Mouse (Mus musculus): Measurements from ENCODE around the gene Gm10031. TPM values are rescaled to one million over a fixed set of nuclear protein-coding genes. Genes with fewer than 3 reads are reported as not detected.

Gm10031 gene
- polyA plus RNA-seq, 1 experiment, result 7.5 TPM

DNA sequence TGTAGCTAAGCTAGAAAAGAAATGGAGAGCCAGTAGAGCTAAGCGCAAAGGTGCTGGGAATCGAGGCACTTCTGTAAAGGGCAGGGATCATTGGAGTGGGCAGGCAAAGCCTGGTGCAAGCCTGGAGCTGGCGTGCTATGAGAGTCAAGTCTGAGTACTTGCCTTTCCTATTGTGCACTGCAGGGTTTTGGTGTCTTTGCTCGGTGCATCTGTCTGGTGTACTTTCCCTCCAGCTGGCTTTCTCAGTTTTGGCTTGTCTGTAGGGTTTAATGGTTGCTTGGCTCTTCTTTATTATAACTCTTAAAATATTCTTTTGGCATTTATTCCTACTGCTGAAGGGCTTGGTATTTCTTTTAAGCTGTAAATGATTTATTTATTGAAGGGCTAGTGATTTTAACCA lies 49.1 kb downstream of the Gm10031 start:
- Histone ChIP-seq H3K27ac (ENCODE audit: insufficient read depth, low read depth, low read length) (no peak overlapping the region), H3K4me1 (ENCODE audit: control insufficient read depth, insufficient read depth, low read length) (peaks cover 26% of the 10 kb centered on the region), H3K4me3 (ENCODE audit: insufficient read depth, low read length) (no peak overlapping the region)
- no peak for TF ChIP-seq POLR2A (IDR thresholded peaks at IDR 0.05; ENCODE audit: borderline replicate concordance, low read depth, low read length)
- TF ChIP-seq CTCF (IDR thresholded peaks at IDR 0.05; ENCODE audit: low read depth, low read length), result no peak

Other genes with a start within 250 kb of the Gm10031 start
- gene Tdrd5, start 220.3 kb upstream of the Gm10031 start, polyA plus RNA-seq (2012; ENCODE audit: insufficient read depth, insufficient read length, missing spikeins), result not detected in 2 replicates
- not detected in 2 replicates for gene Nphs2, start 213.3 kb upstream of the Gm10031 start, polyA plus RNA-seq (2012; ENCODE audit: insufficient read depth, insufficient read length, missing spikeins)
- gene Gm2000, start 158.0 kb upstream of the Gm10031 start, polyA plus RNA-seq (2012; ENCODE audit: insufficient read depth, insufficient read length, missing spikeins), result 1,413 and 1,455 TPM in 2 replicates
- 1.8 and 3.0 TPM in 2 replicates for gene Axdnd1, start 102.9 kb upstream of the Gm10031 start, polyA plus RNA-seq (2012; ENCODE audit: insufficient read depth, insufficient read length, missing spikeins)
- 294 and 305 TPM in 2 replicates for gene Soat1, start 49.7 kb upstream of the Gm10031 start, polyA plus RNA-seq (2012; ENCODE audit: insufficient read depth, insufficient read length, missing spikeins)
- 13.4 and 16.3 TPM in 2 replicates for gene Abl2, start 34.8 kb downstream of the Gm10031 start, polyA plus RNA-seq (2012; ENCODE audit: insufficient read depth, insufficient read length, missing spikeins)
- 68.8 and 79.4 TPM in 2 replicates for gene Tor3a, start 150.3 kb downstream of the Gm10031 start, polyA plus RNA-seq (2012; ENCODE audit: insufficient read depth, insufficient read length, missing spikeins)
- gene Fam20b, start 195.1 kb downstream of the Gm10031 start, polyA plus RNA-seq (2012; ENCODE audit: insufficient read depth, insufficient read length, missing spikeins), result 25.1 and 27.3 TPM in 2 replicates

Measured in bone marrow macrophage, adult 2 months (primary cell).